Mouse (Mus musculus) small intestine, adult 2 months (tissue): ENCODE measurements around the gene 9130230L23Rik.

Source experiments
- CTCF ChIP-seq: fragments of 200-500 bp; IDR thresholded peaks from 2 replicates; pipeline ENCODE4 v1.5.1; 2012; ENCODE audit warnings: low read depth, mild to moderate bottlenecking, control low read depth, inconsistent platforms, low read length, moderate library complexity, mixed read lengths; ENCODE audit not compliant: insufficient replicate concordance, insufficient read length; ENCODE audit errors: extremely low read depth
- POLR2A ChIP-seq: fragments of 200-500 bp; IDR thresholded peaks from 2 replicates; pipeline ENCODE4 v1.6.1; 2012; ENCODE audit warnings: low read depth, mild to moderate bottlenecking, control low read depth, inconsistent platforms, low read length, moderate library complexity

DNA sequence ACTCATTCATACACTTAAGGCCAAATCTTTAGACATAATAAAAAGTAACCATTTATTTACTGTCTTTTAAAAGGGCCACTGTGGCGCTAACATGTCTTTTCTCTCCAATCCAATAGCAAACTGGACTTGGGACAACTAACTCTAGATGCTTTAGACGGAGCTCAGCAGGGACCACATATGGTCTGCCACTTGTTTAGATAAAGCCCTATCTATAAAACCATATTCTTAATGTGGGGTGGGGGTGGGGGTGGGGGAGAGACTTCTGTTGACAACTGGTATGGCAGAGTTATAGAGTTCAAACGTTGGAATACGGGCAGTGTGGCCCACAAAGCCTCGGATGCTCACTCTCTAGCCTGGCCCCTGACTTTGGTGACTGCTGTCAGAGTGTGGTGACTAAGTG, 27.6 kb upstream of the 9130230L23Rik start:
- TF ChIP-seq CTCF = no peak
- no peak for TF ChIP-seq POLR2A
